Mouse (Mus musculus): ENCODE data around the gene Olfm3. TPM values are rescaled to one million over a fixed set of nuclear protein-coding genes. Genes with fewer than 3 reads are reported as not detected.

Olfm3 gene
- polyA plus RNA-seq (2016; fragmentation: Nextera tagmentation; extraction: Ambion mirVana): 3.3 and 3.9 TPM in 2 replicates

DNA sequence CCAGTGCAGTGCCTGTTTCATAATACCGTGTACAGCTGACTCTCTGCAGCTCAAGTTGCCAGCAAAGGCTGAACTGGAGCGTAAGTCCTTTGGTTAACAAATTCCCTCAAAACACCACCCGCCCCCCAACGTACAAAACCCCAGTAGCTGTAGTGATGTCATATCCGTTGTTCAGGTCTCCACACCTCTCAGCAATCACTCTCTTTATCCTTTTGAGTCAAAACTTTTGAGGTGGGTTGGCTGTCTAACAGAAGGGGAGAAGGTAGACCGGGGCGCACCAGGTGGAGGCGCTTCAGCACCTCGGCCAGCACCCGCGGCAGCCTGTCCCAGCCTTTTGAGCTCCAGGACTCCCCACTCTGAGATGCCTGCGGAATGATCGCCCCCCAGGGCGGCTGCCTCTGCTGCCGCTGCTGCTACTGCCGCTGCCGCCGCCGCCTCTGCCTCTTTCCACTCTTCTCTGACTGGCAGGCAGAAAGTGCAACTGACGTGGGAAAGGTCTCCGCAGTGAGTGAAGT lies at the start of gene Olfm3:
Gene Olfm3 (plus strand): TSS at position 155 of the 515 bp plus-strand sequence.
- 5% methylated on average over 21 of the region's 21 CpGs for WGBS
- peak; percentile 80 for ATAC-seq (ENCODE audit: low FRiP score, low read depth)
- H3K27ac ChIP-seq: no peak within 1 kb of the TSS
- peak within 1 kb of the TSS; percentile 73 for H3K4me2 ChIP-seq (replicated peaks)
- no peaks in the 10 kb centered on the region for H3K4me1 ChIP-seq
- H3K4me3 ChIP-seq: peak within 1 kb of the TSS; percentile 24
- no peaks in the 10 kb centered on the region for H3K9me3 ChIP-seq
- no peaks in the 10 kb centered on the region for H3K27me3 ChIP-seq (replicated peaks)
- no peaks in the 10 kb centered on the region for H3K36me3 ChIP-seq
- H3K9ac ChIP-seq: peak within 1 kb of the TSS; percentile 36; the same call in 1 of the 2 replicates

DNA sequence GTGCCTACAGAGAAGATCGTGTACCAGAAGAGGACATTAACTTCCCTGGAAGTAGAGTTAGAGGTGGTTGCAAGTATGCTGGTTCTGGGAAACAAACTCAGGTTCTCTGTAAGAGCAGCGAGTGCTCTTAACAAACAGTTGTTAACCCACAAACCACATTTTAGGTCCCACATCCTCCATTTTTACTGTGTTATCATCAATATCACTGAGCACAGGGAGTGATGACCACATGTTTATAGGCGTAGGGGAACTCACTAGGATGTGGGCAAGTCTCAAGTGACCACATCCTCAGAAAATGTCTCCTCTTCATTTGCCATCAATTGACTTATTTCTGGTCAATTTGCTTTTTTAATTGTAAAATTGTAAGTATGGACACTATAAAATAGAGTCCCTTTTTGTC lies 14.1 kb upstream of the Olfm3 start:
- 87% methylated on average over 3 of the region's 3 CpGs for WGBS
- no peak for ATAC-seq (ENCODE audit: low FRiP score, low read depth)

DNA sequence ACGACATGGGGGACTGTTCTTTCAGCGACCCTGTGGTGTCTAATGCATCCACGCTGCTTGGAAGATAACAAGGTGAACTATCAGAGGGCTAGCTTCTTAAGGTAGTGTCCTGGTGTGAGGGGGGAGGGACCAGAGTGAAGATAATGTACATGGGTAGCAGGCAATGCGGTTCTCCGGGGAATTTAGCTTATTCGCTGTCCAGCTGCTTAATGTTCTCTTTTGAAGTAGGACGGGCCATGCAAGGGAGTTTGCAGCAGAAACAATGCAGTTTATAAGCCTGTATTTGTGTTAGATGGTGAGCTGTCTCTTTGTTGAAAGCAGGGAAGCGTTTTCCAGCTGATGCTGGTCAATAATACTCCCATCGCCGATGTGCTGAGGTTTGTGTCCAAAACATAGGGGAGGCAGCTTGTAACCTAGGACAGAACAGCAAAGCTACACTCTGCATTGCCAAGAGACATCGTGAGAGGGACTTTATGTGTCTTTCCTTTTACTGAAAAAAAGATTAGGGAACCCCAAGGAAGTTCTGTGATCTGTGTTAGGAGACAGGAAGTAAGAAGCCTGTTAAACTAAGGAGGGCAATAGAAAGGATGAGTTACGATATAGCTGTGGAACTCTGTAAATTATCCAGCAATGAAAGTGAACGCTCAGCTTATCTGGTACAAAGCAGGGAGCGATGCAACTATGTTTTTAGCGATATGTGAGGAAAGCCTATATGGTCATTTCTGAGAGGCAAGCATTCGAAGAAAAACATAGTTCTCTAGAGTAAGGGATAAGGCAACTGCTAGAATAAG lies 950 bp downstream of the Olfm3 start:
- 13% methylated on average over 16 of the region's 16 CpGs for WGBS
- peak; percentile 27; the same call in 1 of the 2 replicates for ATAC-seq (ENCODE audit: low FRiP score, low read depth)
- peak overlapping the region; percentile 36; the same call in 1 of the 2 replicates for H3K9ac ChIP-seq
- no peaks in the 10 kb centered on the region for H3K9me3 ChIP-seq
- H3K27me3 ChIP-seq (replicated peaks): no peaks in the 10 kb centered on the region
- H3K4me2 ChIP-seq (replicated peaks): peak overlapping the region; percentile 73
- H3K4me1 ChIP-seq: no peaks in the 10 kb centered on the region
- peak overlapping the region; percentile 24 for H3K4me3 ChIP-seq
- no peak overlapping the region for H3K27ac ChIP-seq
- H3K36me3 ChIP-seq: no peaks in the 10 kb centered on the region

More for the DNA sequence above, 14.1 kb upstream of the Olfm3 start:
- Histone ChIP-seq H3K27me3 (replicated peaks) (no peaks in the 10 kb centered on the region), H3K9ac (no peak overlapping the region), H3K4me2 (replicated peaks) (no peak overlapping the region), H3K36me3 (no peaks in the 10 kb centered on the region), H3K4me3 (no peak overlapping the region), H3K27ac (no peak overlapping the region), H3K4me1 (no peaks in the 10 kb centered on the region), H3K9me3 (no peaks in the 10 kb centered on the region)

DNA sequence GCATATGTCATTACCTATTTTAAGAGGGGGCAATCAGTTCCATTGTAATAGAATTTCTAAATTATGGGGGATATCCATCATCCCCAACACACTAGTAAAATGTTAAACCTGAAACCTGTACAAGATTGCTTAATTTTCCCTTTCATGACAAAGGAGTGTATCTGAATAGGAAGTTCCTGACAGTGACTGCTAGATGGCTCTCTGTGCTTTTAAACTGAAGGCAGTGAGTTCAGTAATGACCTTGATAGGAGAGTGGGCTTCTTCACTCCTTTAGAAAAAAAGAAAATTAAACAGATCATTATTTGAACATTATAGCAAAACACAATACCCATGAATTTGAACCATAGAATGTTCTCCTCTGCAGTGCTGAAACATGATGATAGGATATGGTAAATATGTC lies 3.7 kb downstream of the Olfm3 start:
- Histone ChIP-seq H3K9ac (no peak overlapping the region), H3K27me3 (replicated peaks) (no peaks in the 10 kb centered on the region), H3K9me3 (no peaks in the 10 kb centered on the region), H3K4me1 (no peaks in the 10 kb centered on the region), H3K36me3 (no peaks in the 10 kb centered on the region), H3K27ac (no peak overlapping the region), H3K4me2 (replicated peaks) (no peak overlapping the region), H3K4me3 (no peak overlapping the region)
- ATAC-seq (ENCODE audit: low FRiP score, low read depth): no peak

DNA sequence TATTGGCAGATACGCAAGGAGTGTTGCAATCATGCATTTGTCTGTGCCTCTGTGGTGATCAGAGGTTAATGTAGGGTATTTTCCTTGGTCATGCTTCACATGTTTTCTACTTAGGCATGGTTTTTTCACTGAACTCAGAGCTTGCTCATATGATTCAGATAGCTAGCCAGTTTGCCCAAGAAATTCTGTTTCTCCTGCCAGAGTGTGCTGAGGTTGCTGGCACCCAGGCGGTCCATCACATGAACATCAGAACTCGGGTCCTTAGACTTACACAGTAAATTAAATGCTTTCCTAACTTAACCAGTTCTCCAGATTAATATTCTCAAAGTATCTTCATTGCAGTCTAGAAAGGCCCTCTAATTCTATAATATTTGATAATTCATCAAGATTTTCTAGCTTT lies 5.0 kb downstream of the Olfm3 start:
- no peaks in the 10 kb centered on the region for H3K27me3 ChIP-seq (replicated peaks)
- H3K36me3 ChIP-seq: no peaks in the 10 kb centered on the region
- H3K9ac ChIP-seq: no peak overlapping the region
- ATAC-seq (ENCODE audit: low FRiP score, low read depth): no peak
- H3K27ac ChIP-seq: no peak overlapping the region
- no peak overlapping the region for H3K4me3 ChIP-seq
- WGBS: 93% methylated on average over 3 of the region's 3 CpGs
- no peak overlapping the region for H3K4me2 ChIP-seq (replicated peaks)
- H3K4me1 ChIP-seq: no peaks in the 10 kb centered on the region
- H3K9me3 ChIP-seq: no peaks in the 10 kb centered on the region

DNA sequence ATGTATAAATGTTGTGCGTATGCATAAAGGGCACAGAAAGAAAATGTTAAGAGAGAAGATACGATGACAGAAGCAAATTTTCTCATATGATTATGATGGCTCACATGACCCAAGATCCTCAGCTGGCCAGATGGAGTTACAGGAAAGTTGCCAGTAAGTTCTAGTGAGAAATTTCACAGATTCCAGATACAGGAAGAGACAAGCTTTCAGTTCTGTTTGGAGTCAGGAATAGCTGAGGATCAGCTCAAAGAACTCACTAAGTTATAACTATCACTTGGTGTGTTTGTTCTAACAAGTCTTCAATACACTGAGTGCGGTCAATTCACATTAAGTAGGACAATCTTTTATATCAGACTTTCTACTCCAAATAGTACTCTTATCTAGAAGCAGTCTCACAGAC lies 16.2 kb downstream of the Olfm3 start:
- no peak for ATAC-seq (ENCODE audit: low FRiP score, low read depth)
- Histone ChIP-seq H3K27ac (no peak overlapping the region), H3K9me3 (no peaks in the 10 kb centered on the region), H3K9ac (no peak overlapping the region), H3K36me3 (no peaks in the 10 kb centered on the region), H3K4me1 (no peaks in the 10 kb centered on the region), H3K4me2 (replicated peaks) (no peak overlapping the region), H3K27me3 (replicated peaks) (no peaks in the 10 kb centered on the region), H3K4me3 (no peak overlapping the region)
- 91% methylated on average over 3 of the region's 3 CpGs for WGBS

DNA sequence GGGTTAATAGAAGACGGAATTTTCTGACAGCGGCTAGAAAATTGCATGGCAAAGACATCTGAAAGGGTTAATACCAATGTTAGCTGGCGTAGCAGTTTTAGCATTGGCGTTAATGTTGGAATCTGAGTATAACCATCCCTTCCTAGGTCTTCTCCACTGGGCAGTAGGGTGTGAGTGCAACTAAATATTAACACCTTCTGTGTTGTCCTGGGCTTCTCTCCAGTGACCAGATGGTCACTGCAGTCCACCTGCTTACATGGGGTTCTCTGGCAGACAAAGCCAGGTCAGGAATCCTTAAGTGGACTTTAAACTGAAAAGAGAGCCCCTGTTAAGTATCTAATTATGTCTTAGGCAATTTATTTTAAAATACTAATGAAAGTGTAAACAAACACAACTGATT lies 25.7 kb downstream of the Olfm3 start:
- ATAC-seq (ENCODE audit: low FRiP score, low read depth): no peak
- H3K9ac ChIP-seq: no peak overlapping the region
- no peak overlapping the region for H3K4me2 ChIP-seq (replicated peaks)
- no peaks in the 10 kb centered on the region for H3K36me3 ChIP-seq
- no peak overlapping the region for H3K27ac ChIP-seq
- no peak overlapping the region for H3K4me3 ChIP-seq
- 74% methylated on average over 4 of the region's 4 CpGs for whole genome bisulfite sequencing
- no peaks in the 10 kb centered on the region for H3K27me3 ChIP-seq (replicated peaks)
- no peaks in the 10 kb centered on the region for H3K9me3 ChIP-seq
- H3K4me1 ChIP-seq: no peaks in the 10 kb centered on the region

DNA sequence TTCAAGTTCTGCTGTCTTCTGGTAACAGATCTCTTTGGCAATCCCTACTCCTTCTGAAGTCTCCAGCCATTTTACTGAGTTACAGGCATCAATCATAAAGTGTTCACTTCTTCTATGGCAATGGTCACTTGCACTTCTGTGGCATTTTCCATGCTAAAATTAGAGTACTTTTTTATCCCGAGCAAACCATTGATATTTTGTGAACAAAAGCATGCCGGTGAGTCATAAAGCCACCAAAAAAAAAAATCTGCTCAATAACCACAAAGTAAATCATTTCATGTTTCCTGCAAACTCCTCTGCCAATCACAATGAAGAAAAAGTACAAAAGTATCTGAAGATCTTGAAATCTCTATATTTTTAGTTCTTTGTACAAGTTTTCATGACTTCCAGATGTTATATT lies 26.5 kb downstream of the Olfm3 start:
- Histone ChIP-seq H3K4me2 (replicated peaks) (no peak overlapping the region), H3K9ac (no peak overlapping the region), H3K4me3 (no peak overlapping the region), H3K36me3 (no peaks in the 10 kb centered on the region), H3K27me3 (replicated peaks) (no peaks in the 10 kb centered on the region), H3K27ac (no peak overlapping the region), H3K4me1 (no peaks in the 10 kb centered on the region), H3K9me3 (no peaks in the 10 kb centered on the region)
- ATAC-seq (ENCODE audit: low FRiP score, low read depth): no peak
- whole genome bisulfite sequencing: 79% methylated on average over 2 of the region's 2 CpGs

DNA sequence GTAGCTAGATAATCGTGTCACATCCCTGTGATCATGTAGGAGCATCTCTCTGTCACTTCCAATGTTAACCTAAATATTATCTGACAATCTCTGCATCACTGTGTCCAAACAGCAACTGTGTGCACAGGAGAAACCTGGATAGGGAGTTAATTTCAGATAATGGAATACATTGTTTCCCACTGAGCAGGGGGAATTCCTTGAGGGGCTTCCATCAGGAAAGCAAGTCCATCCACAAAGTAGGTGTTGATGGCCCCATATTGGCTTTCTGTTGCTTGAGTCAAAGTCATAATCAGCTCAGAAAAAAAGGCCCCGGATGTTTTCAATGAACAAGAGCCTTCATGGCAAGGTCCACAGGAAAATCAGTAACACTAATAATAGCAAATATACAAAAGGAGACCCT lies 26.9 kb downstream of the Olfm3 start:
- ATAC-seq (ENCODE audit: low FRiP score, low read depth): no peak
- H3K4me2 ChIP-seq (replicated peaks): no peak overlapping the region
- H3K36me3 ChIP-seq: no peaks in the 10 kb centered on the region
- no peak overlapping the region for H3K27ac ChIP-seq
- no peak overlapping the region for H3K4me3 ChIP-seq
- H3K9me3 ChIP-seq: no peaks in the 10 kb centered on the region
- H3K9ac ChIP-seq: no peak overlapping the region
- H3K4me1 ChIP-seq: no peaks in the 10 kb centered on the region
- no peaks in the 10 kb centered on the region for H3K27me3 ChIP-seq (replicated peaks)
- 80% methylated on average over 2 of the region's 2 CpGs for WGBS

DNA sequence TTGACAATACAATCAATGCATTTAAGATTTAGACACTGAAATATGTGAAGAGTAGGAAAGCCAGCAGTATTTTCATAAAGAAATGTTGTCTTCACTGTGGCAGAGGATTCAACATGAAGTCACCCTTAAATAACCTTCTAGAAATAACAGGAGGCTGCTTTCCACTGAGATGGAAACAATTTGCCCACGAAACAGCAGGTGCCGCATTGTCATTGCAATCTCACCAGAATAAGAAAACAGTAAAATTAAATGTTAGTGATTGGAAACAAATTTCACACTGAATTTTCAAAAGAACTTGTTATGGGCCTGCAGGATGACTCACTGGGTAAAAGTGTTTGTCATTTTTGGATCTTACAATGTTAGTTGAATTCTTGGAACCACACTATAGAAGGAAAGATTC lies 29.0 kb downstream of the Olfm3 start:
- no peaks in the 10 kb centered on the region for H3K27me3 ChIP-seq (replicated peaks)
- H3K4me3 ChIP-seq: no peak overlapping the region
- no peak overlapping the region for H3K27ac ChIP-seq
- ATAC-seq (ENCODE audit: low FRiP score, low read depth): no peak
- no peak overlapping the region for H3K4me2 ChIP-seq (replicated peaks)
- H3K9ac ChIP-seq: no peak overlapping the region
- no peaks in the 10 kb centered on the region for H3K36me3 ChIP-seq
- 88% methylated on average over 2 of the region's 2 CpGs for whole genome bisulfite sequencing
- H3K4me1 ChIP-seq: no peaks in the 10 kb centered on the region
- no peaks in the 10 kb centered on the region for H3K9me3 ChIP-seq

DNA sequence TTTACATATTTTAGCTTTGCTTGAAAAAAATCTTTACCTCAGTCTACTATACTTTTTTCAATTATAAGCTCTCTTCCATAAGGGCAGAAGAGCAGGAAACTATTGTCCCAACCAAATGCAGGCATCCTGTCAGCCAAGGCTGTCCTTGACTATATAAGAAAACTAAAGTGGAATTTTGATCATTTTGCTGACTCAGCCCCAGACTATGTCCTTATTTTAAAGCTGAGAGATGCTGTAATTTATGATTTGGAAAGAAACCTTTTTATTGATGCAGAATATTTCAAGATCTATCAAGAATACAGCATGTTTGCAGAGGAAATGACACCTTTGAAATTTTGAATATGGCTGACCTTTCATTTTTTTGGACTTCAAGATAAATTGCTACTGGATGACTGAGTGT lies 51.0 kb downstream of the Olfm3 start:
- Histone ChIP-seq H3K9ac (no peak overlapping the region), H3K9me3 (no peaks in the 10 kb centered on the region), H3K4me3 (no peak overlapping the region), H3K27ac (no peak overlapping the region), H3K4me2 (replicated peaks) (no peak overlapping the region), H3K4me1 (no peaks in the 10 kb centered on the region), H3K27me3 (replicated peaks) (no peaks in the 10 kb centered on the region), H3K36me3 (no peaks in the 10 kb centered on the region)
- ATAC-seq (ENCODE audit: low FRiP score, low read depth): no peak

DNA sequence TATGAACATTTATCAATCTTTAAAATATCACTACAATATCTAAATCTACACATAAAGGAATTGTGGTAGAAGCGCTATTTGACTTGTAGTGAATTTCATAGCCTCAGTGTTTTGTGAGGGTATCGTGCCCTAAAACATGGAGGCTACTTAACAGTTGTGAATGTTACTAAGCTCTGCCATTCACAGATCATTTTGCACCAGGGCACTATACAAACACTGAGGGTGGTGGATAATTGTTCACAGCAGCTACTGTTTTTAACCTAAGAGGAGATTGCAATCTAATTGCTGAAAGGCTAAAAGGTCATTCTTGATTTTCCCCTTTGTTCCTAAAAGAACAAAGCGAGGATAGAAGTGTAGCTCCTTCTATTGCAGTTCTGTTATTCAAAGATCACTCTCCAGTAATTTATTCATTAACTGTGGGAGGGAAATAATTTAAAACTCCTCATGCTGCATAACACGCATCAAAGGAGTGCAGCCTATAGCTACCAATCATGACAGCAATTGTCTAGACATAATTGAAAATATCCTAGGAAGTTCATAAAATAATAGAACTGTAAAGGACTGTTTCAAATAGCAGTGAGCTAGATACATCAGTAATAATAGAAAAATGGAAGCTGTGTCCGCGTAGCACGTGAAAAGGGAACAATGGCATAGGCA lies 55.6 kb downstream of the Olfm3 start:
- Histone ChIP-seq H3K27ac (no peak overlapping the region), H3K4me2 (replicated peaks) (no peak overlapping the region), H3K9ac (no peak overlapping the region), H3K4me1 (no peaks in the 10 kb centered on the region), H3K36me3 (no peaks in the 10 kb centered on the region), H3K4me3 (no peak overlapping the region), H3K9me3 (no peaks in the 10 kb centered on the region), H3K27me3 (replicated peaks) (no peaks in the 10 kb centered on the region)
- 38% methylated on average over 7 of the region's 7 CpGs for WGBS
- no peak for ATAC-seq (ENCODE audit: low FRiP score, low read depth)
